Mouse (Mus musculus): ENCODE results near the gene Hs6st1. TPM values are rescaled to one million over a fixed set of nuclear protein-coding genes. Genes with fewer than 3 reads are reported as not detected.

Gene Hs6st1
- polyA plus RNA-seq, 1 experiment from 2014 or later = 24.1 TPM

GRCm38 (mm10) chr1:36054967-36055357, 13.2 kb upstream of the Hs6st1 start:
- ATAC-seq (ENCODE audit: low FRiP score) = no peak
- H3K27me3 ChIP-seq (replicated peaks) = no peaks in the 10 kb centered on the region
- no peak overlapping the region for H3K4me2 ChIP-seq
- H3K9me3 ChIP-seq (replicated peaks) = no peaks in the 10 kb centered on the region
- no peaks in the 10 kb centered on the region for H3K36me3 ChIP-seq
- no peak overlapping the region for H3K4me3 ChIP-seq (replicated peaks)
- H3K27ac ChIP-seq (replicated peaks) = no peak overlapping the region
- H3K4me1 ChIP-seq = no peaks in the 10 kb centered on the region
- H3K9ac ChIP-seq (replicated peaks) = no peak overlapping the region
- 95% methylated on average over 7 of the region's 7 CpGs for WGBS

GRCm38 (mm10) chr1:36059351-36059750, 8.8 kb upstream of the Hs6st1 start:
- 92% methylated on average over 6 of the region's 6 CpGs for WGBS
- Histone ChIP-seq H3K4me2 (no peak overlapping the region), H3K4me3 (replicated peaks) (no peak overlapping the region), H3K36me3 (no peaks in the 10 kb centered on the region), H3K27ac (replicated peaks) (no peak overlapping the region), H3K9ac (replicated peaks) (no peak overlapping the region), H3K9me3 (replicated peaks) (no peaks in the 10 kb centered on the region), H3K27me3 (replicated peaks) (no peaks in the 10 kb centered on the region), H3K4me1 (peaks cover 12% of the 10 kb centered on the region)
- ATAC-seq (ENCODE audit: low FRiP score) = no peak

- WGBS = 43% methylated on average over 13 of the region's 13 CpGs
These were observed 7.9 kb upstream of the Hs6st1 start for GRCm38 (mm10) chr1:36059959-36060953.

GRCm38 (mm10) chr1:36061211-36061915, 6.8 kb upstream of the Hs6st1 start:
- no peak overlapping the region for H3K4me2 ChIP-seq
- no peak for ATAC-seq (ENCODE audit: low FRiP score)
- 67% methylated on average over 11 of the region's 11 CpGs for WGBS
- no peaks in the 10 kb centered on the region for H3K36me3 ChIP-seq
- H3K27me3 ChIP-seq (replicated peaks) = no peaks in the 10 kb centered on the region
- H3K9me3 ChIP-seq (replicated peaks) = no peaks in the 10 kb centered on the region
- H3K4me3 ChIP-seq (replicated peaks) = no peak overlapping the region
- H3K4me1 ChIP-seq = peaks cover 26% of the 10 kb centered on the region
- no peak overlapping the region for H3K9ac ChIP-seq (replicated peaks)
- no peak overlapping the region for H3K27ac ChIP-seq (replicated peaks)

More at GRCm38 (mm10) chr1:36059959-36060953, 7.9 kb upstream of the Hs6st1 start:
- no peak for ATAC-seq (ENCODE audit: low FRiP score)
- Histone ChIP-seq H3K36me3 (no peaks in the 10 kb centered on the region), H3K27me3 (replicated peaks) (no peaks in the 10 kb centered on the region), H3K4me2 (no peak overlapping the region), H3K9ac (replicated peaks) (no peak overlapping the region), H3K4me1 (peaks cover 19% of the 10 kb centered on the region), H3K4me3 (replicated peaks) (no peak overlapping the region), H3K9me3 (replicated peaks) (no peaks in the 10 kb centered on the region), H3K27ac (replicated peaks) (no peak overlapping the region)

- Histone ChIP-seq H3K4me2 (no peak overlapping the region), H3K27ac (replicated peaks) (no peak overlapping the region), H3K9ac (replicated peaks) (no peak overlapping the region), H3K4me1 (peaks cover 26% of the 10 kb centered on the region), H3K4me3 (replicated peaks) (no peak overlapping the region), H3K27me3 (replicated peaks) (no peaks in the 10 kb centered on the region), H3K36me3 (no peaks in the 10 kb centered on the region), H3K9me3 (replicated peaks) (no peaks in the 10 kb centered on the region)
- ATAC-seq (ENCODE audit: low FRiP score) = no peak
- 90% methylated on average over 11 of the region's 11 CpGs for WGBS
These were observed 6.0 kb upstream of the Hs6st1 start for GRCm38 (mm10) chr1:36062088-36062805.

- Histone ChIP-seq H3K4me3 (replicated peaks) (no peak overlapping the region), H3K9ac (replicated peaks) (no peak overlapping the region), H3K36me3 (no peaks in the 10 kb centered on the region), H3K27ac (replicated peaks) (no peak overlapping the region), H3K9me3 (replicated peaks) (no peaks in the 10 kb centered on the region), H3K27me3 (replicated peaks) (no peaks in the 10 kb centered on the region), H3K4me1 (peaks cover 31% of the 10 kb centered on the region), H3K4me2 (no peak overlapping the region)
- no peak for ATAC-seq (ENCODE audit: low FRiP score)
- WGBS = 75% methylated on average over 9 of the region's 9 CpGs
These were observed 5.2 kb upstream of the Hs6st1 start for GRCm38 (mm10) chr1:36062826-36063640.

- H3K36me3 ChIP-seq = no peaks in the 10 kb centered on the region
- 84% methylated on average over 2 of the region's 2 CpGs for WGBS
- no peaks in the 10 kb centered on the region for H3K27me3 ChIP-seq (replicated peaks)
- H3K4me3 ChIP-seq (replicated peaks) = no peak overlapping the region
- peaks cover 31% of the 10 kb centered on the region for H3K4me1 ChIP-seq
- no peak overlapping the region for H3K9ac ChIP-seq (replicated peaks)
- H3K27ac ChIP-seq (replicated peaks) = no peak overlapping the region
- no peaks in the 10 kb centered on the region for H3K9me3 ChIP-seq (replicated peaks)
- no peak overlapping the region for H3K4me2 ChIP-seq
- ATAC-seq (ENCODE audit: low FRiP score) = no peak
These were observed 4.6 kb upstream of the Hs6st1 start for GRCm38 (mm10) chr1:36063641-36063955.

GRCm38 (mm10) chr1:36064223-36064622, 4.0 kb upstream of the Hs6st1 start:
- Histone ChIP-seq H3K4me2 (peak overlapping the region; percentile 67), H3K36me3 (no peaks in the 10 kb centered on the region), H3K9me3 (replicated peaks) (no peaks in the 10 kb centered on the region), H3K27ac (replicated peaks) (0 out of 2 replicates have a peak overlapping the region, but pooled peaks have one; percentile 63), H3K4me1 (peaks cover 32% of the 10 kb centered on the region), H3K4me3 (replicated peaks) (no peak overlapping the region), H3K27me3 (replicated peaks) (no peaks in the 10 kb centered on the region), H3K9ac (replicated peaks) (no peak overlapping the region)
- WGBS = 30% methylated on average over 4 of the region's 4 CpGs
- no peak for ATAC-seq (ENCODE audit: low FRiP score)

GRCm38 (mm10) chr1:36064861-36065760, 3.1 kb upstream of the Hs6st1 start:
- WGBS = under 1% methylated on average over 24 of the region's 24 CpGs
- Histone ChIP-seq H3K27me3 (replicated peaks) (no peaks in the 10 kb centered on the region), H3K36me3 (no peaks in the 10 kb centered on the region), H3K27ac (replicated peaks) (peak overlapping the region; percentile 63), H3K4me3 (replicated peaks) (peak overlapping the region; percentile 30), H3K9me3 (replicated peaks) (no peaks in the 10 kb centered on the region), H3K4me1 (peaks cover 41% of the 10 kb centered on the region), H3K4me2 (peak overlapping the region; percentile 67), H3K9ac (replicated peaks) (peak overlapping the region; percentile 36; the same call in 1 of the 2 replicates)
- ATAC-seq (ENCODE audit: low FRiP score) = peak; percentile 68

- Histone ChIP-seq H3K36me3 (no peaks in the 10 kb centered on the region), H3K4me1 (peaks cover 48% of the 10 kb centered on the region), H3K4me2 (peak overlapping the region; percentile 67), H3K9me3 (replicated peaks) (no peaks in the 10 kb centered on the region), H3K9ac (replicated peaks) (no peak overlapping the region), H3K27me3 (replicated peaks) (no peaks in the 10 kb centered on the region), H3K4me3 (replicated peaks) (peak overlapping the region; percentile 11; the same call in 1 of the 2 replicates), H3K27ac (replicated peaks) (no peak overlapping the region)
- ATAC-seq (ENCODE audit: low FRiP score) = no peak
- WGBS = 68% methylated on average over 9 of the region's 9 CpGs
These were observed 2.4 kb upstream of the Hs6st1 start for GRCm38 (mm10) chr1:36065761-36066150.

Data from neural tube, embryonic 15.5 days (tissue).